In the genomic region with DNA sequence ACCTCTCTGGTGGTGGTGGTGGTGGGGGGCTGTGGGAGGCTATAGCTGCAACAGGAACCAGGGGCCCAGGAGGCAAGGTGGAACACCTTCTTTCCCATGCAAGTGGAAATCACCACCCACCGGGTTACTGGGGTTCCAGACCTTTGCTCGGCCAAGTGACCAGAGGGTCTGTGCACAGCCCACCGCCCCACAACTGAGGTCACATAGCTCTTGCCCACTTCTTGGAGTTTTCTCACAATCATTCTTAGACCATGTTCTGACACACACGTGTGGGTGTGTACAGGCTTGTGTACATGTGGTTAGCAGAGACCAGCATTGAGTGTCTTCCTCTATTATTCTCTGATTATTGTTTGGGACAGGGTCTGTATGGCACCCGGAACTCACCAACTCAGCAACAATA, we compare ENCODE assay signal across 18 mouse cellular contexts. TPM values are rescaled to one million over a fixed set of nuclear protein-coding genes. Genes with fewer than 3 reads are reported as not detected.
DNase-seq lines count a peak whose midpoint lies in the region; ATAC-seq lines count a peak whose summit lies in the region.
"Had no signal": no experiment of that assay in that cellular context is flagged by ENCODE, and none has a peak within 500 bp of the region (broad histone marks: within the 10 kb centered on the region; RNA-seq: fewer than 3 reads in every experiment).

No protein-coding gene starts in this region.

- H3K4me1 ChIP-seq in liver, embryonic 11.5 days (replicated peaks; ENCODE audit: control insufficient read depth, insufficient read depth, low read length): no peaks in the 10 kb centered on the region; the same call in 1 of the 2 replicates
- H3K4me1 ChIP-seq in midbrain, embryonic 11.5 days (ENCODE audit: control insufficient read depth, insufficient read depth, low read length): no peaks in the 10 kb centered on the region
- H3K4me1 ChIP-seq in midbrain, embryonic 13.5 days (replicated peaks): peaks cover 6% of the 10 kb centered on the region
- H3K4me1 ChIP-seq in liver, embryonic 13.5 days (replicated peaks): peaks cover 17% of the 10 kb centered on the region

- 90% methylated on average over 5 of the region's 5 CpGs for WGBS in liver, embryonic 11.5 days
- 91% methylated on average over 5 of the region's 5 CpGs for WGBS in midbrain, embryonic 11.5 days
- 94% methylated on average over 5 of the region's 5 CpGs for WGBS in midbrain, embryonic 13.5 days
- 70% methylated on average over 5 of the region's 5 CpGs for WGBS in liver, embryonic 13.5 days (ENCODE audit: insufficient replicate concordance)

- no peak overlapping the region for H3K4me3 ChIP-seq in liver, embryonic 11.5 days (ENCODE audit: low read depth, low read length)
- no peak overlapping the region for H3K4me3 ChIP-seq in midbrain, embryonic 11.5 days (ENCODE audit: low read depth, low read length)
- no peak overlapping the region for H3K4me3 ChIP-seq in midbrain, embryonic 13.5 days (replicated peaks)
- no peak overlapping the region for H3K4me3 ChIP-seq in liver, embryonic 13.5 days (replicated peaks)
- H3K4me3 ChIP-seq: embryonic facial prominence, embryonic 15.5 days; heart, embryonic 12.5 days; heart, embryonic 15.5 days had no signal

- no peaks in the 10 kb centered on the region for H3K36me3 ChIP-seq in liver, embryonic 11.5 days (ENCODE audit: control insufficient read depth, insufficient read depth, low read length)
- no peaks in the 10 kb centered on the region for H3K36me3 ChIP-seq in midbrain, embryonic 11.5 days (ENCODE audit: control insufficient read depth, insufficient read depth, low read length)
- peaks cover 4% of the 10 kb centered on the region; the same call in 1 of the 2 replicates for H3K36me3 ChIP-seq in midbrain, embryonic 13.5 days
- H3K36me3 ChIP-seq in liver, embryonic 13.5 days: no peaks in the 10 kb centered on the region
- H3K36me3 ChIP-seq: heart, embryonic 12.5 days; heart, embryonic 15.5 days had no signal

- ATAC-seq in liver, embryonic 11.5 days (replicated peaks; ENCODE audit: low FRiP score): no peak
- no peak for ATAC-seq in midbrain, embryonic 11.5 days (ENCODE audit: low FRiP score)
- ATAC-seq in midbrain, embryonic 13.5 days: no peak
- ATAC-seq in liver, embryonic 13.5 days (ENCODE audit: low read depth): no peak
- ATAC-seq in CD4-positive, CD25-positive, alpha-beta regulatory T cell, adult 4 months: no peak
- ATAC-seq: forebrain, embryonic 14.5 days; forebrain, postnatal 0 days; hindbrain, postnatal 0 days; inflammation-experienced regulatory T-cells, adult 6 months had no signal

- no peak overlapping the region for H3K27ac ChIP-seq in liver, embryonic 11.5 days (ENCODE audit: low read depth, low read length)
- H3K27ac ChIP-seq in midbrain, embryonic 11.5 days (ENCODE audit: low read depth, low read length): no peak overlapping the region
- H3K27ac ChIP-seq in midbrain, embryonic 13.5 days: no peak overlapping the region
- no peak overlapping the region for H3K27ac ChIP-seq in liver, embryonic 13.5 days
- H3K27ac ChIP-seq: embryonic facial prominence, embryonic 15.5 days; gastrocnemius, adult 2 months; heart, embryonic 15.5 days; hindbrain, embryonic 14.5 days; hindbrain, postnatal 0 days had no signal

- H3K9ac ChIP-seq in liver, embryonic 11.5 days (ENCODE audit: low read depth, low read length): no peak overlapping the region
- no peak overlapping the region for H3K9ac ChIP-seq in midbrain, embryonic 11.5 days (ENCODE audit: low read length)
- no peak overlapping the region for H3K9ac ChIP-seq in midbrain, embryonic 13.5 days (replicated peaks)
- no peak overlapping the region for H3K9ac ChIP-seq in liver, embryonic 13.5 days
- H3K9ac ChIP-seq: embryonic facial prominence, embryonic 15.5 days; forebrain, postnatal 0 days; heart, embryonic 12.5 days; heart, embryonic 15.5 days; hindbrain, embryonic 14.5 days had no signal

- H3K27me3 ChIP-seq in liver, embryonic 11.5 days (replicated peaks; ENCODE audit: control insufficient read depth, insufficient read depth, low read length): no peaks in the 10 kb centered on the region
- H3K27me3 ChIP-seq in midbrain, embryonic 11.5 days (ENCODE audit: control insufficient read depth, insufficient read depth, low read length): no peaks in the 10 kb centered on the region
- H3K27me3 ChIP-seq in midbrain, embryonic 13.5 days: no peaks in the 10 kb centered on the region
- H3K27me3 ChIP-seq in liver, embryonic 13.5 days: no peaks in the 10 kb centered on the region
- H3K27me3 ChIP-seq: embryonic facial prominence, embryonic 15.5 days had no signal

- H3K9me3 ChIP-seq in liver, embryonic 11.5 days (ENCODE audit: control insufficient read depth, low read length): no peaks in the 10 kb centered on the region
- no peaks in the 10 kb centered on the region for H3K9me3 ChIP-seq in midbrain, embryonic 11.5 days (ENCODE audit: control insufficient read depth, low read length)
- H3K9me3 ChIP-seq in midbrain, embryonic 13.5 days: no peaks in the 10 kb centered on the region
- H3K9me3 ChIP-seq in liver, embryonic 13.5 days (replicated peaks): no peaks in the 10 kb centered on the region
- H3K9me3 ChIP-seq: embryonic facial prominence, embryonic 15.5 days; heart, embryonic 12.5 days; heart, embryonic 15.5 days had no signal

- DNase-seq in liver, embryonic 11.5 days (ENCODE audit: low spot score): no peak
- DNase-seq in liver: no peak
- peak; percentile 81 for DNase-seq in midbrain, embryonic 11.5 days (ENCODE audit: low spot score, missing footprints)
- DNase-seq in liver, embryonic 13.5 days: no peak
- DNase-seq: cerebellum, adult 11-12 months; cerebellum, adult 8-10 months; forebrain, postnatal 0 days had no signal

- peak overlapping the region; percentile 47 for H3K4me2 ChIP-seq in liver, embryonic 11.5 days
- no peak overlapping the region for H3K4me2 ChIP-seq in midbrain, embryonic 11.5 days
- no peak overlapping the region for H3K4me2 ChIP-seq in midbrain, embryonic 13.5 days (replicated peaks)
- 0 out of 2 replicates have a peak overlapping the region, but pooled peaks have one; percentile 16 for H3K4me2 ChIP-seq in liver, embryonic 13.5 days
- H3K4me2 ChIP-seq: embryonic facial prominence, embryonic 15.5 days had no signal

RNA-seq across cellular contexts. Expression of gene Tmem126a, which starts 4.4 kb away (rescaled TPM):
- 93.6 and 96.2 TPM in 2 replicates for polyA plus RNA-seq in liver, embryonic 11.5 days (2014; fragmentation: Nextera tagmentation; extraction: Ambion mirVana)
- 116 and 123 TPM in 2 replicates for polyA plus RNA-seq in midbrain, embryonic 11.5 days (2014; fragmentation: Nextera tagmentation; extraction: Ambion mirVana)
- polyA plus RNA-seq in midbrain, embryonic 13.5 days (2015; fragmentation: Nextera tagmentation; extraction: Ambion mirVana): 134 and 140 TPM in 2 replicates
- polyA plus RNA-seq in liver, embryonic 13.5 days (2015; fragmentation: Nextera tagmentation; extraction: Ambion mirVana): 62.5 and 65.8 TPM in 2 replicates
- 10 to 100 TPM; 67.2 to 77.1 TPM for polyA plus RNA-seq in CD4-positive, CD25-positive, alpha-beta regulatory T cell, adult 4 months (2017; shearing (Covaris generic))

RNA-seq across cellular contexts. Expression of gene Tmem126b, which starts 14.4 kb away (rescaled TPM):
- polyA plus RNA-seq in liver, embryonic 11.5 days (2014; fragmentation: Nextera tagmentation; extraction: Ambion mirVana): 22.9 and 24.7 TPM in 2 replicates
- 46.9 and 48.2 TPM in 2 replicates for polyA plus RNA-seq in midbrain, embryonic 11.5 days (2014; fragmentation: Nextera tagmentation; extraction: Ambion mirVana)
- 46.4 and 46.7 TPM in 2 replicates for polyA plus RNA-seq in midbrain, embryonic 13.5 days (2015; fragmentation: Nextera tagmentation; extraction: Ambion mirVana)
- polyA plus RNA-seq in liver, embryonic 13.5 days (2015; fragmentation: Nextera tagmentation; extraction: Ambion mirVana): 12.4 and 14.5 TPM in 2 replicates
- polyA plus RNA-seq in CD4-positive, CD25-positive, alpha-beta regulatory T cell, adult 4 months (2017; shearing (Covaris generic)): 10 to 100 TPM; 40.1 to 42.2 TPM

RNA-seq across cellular contexts. Expression of gene Dlg2, which starts 15.0 kb away (rescaled TPM):
- polyA plus RNA-seq in liver, embryonic 11.5 days (2014; fragmentation: Nextera tagmentation; extraction: Ambion mirVana): 0.96 and 1.6 TPM in 2 replicates
- 1.8 and 2.5 TPM in 2 replicates for polyA plus RNA-seq in midbrain, embryonic 11.5 days (2014; fragmentation: Nextera tagmentation; extraction: Ambion mirVana)
- polyA plus RNA-seq in midbrain, embryonic 13.5 days (2015; fragmentation: Nextera tagmentation; extraction: Ambion mirVana): 13.0 and 13.9 TPM in 2 replicates
- polyA plus RNA-seq in liver, embryonic 13.5 days (2015; fragmentation: Nextera tagmentation; extraction: Ambion mirVana): 0.52 and 0.65 TPM in 2 replicates
- under 1 TPM; 0.50 to 0.86 TPM for polyA plus RNA-seq in CD4-positive, CD25-positive, alpha-beta regulatory T cell, adult 4 months (2017; shearing (Covaris generic))

RNA-seq across cellular contexts. Expression of gene Crebzf, which starts 18.9 kb away (rescaled TPM):
- polyA plus RNA-seq in liver, embryonic 11.5 days (2014; fragmentation: Nextera tagmentation; extraction: Ambion mirVana): 28.0 and 33.6 TPM in 2 replicates
- 49.9 and 52.3 TPM in 2 replicates for polyA plus RNA-seq in midbrain, embryonic 11.5 days (2014; fragmentation: Nextera tagmentation; extraction: Ambion mirVana)
- polyA plus RNA-seq in midbrain, embryonic 13.5 days (2015; fragmentation: Nextera tagmentation; extraction: Ambion mirVana): 34.1 and 39.5 TPM in 2 replicates
- 13.7 and 13.8 TPM in 2 replicates for polyA plus RNA-seq in liver, embryonic 13.5 days (2015; fragmentation: Nextera tagmentation; extraction: Ambion mirVana)
- 10 to 100 TPM; 13.7 to 29.0 TPM for polyA plus RNA-seq in CD4-positive, CD25-positive, alpha-beta regulatory T cell, adult 4 months (2017; shearing (Covaris generic))

RNA-seq across cellular contexts. Expression of gene Ccdc89, which starts 35.1 kb away (rescaled TPM):
- polyA plus RNA-seq in liver, embryonic 11.5 days (2014; fragmentation: Nextera tagmentation; extraction: Ambion mirVana): 0.74 TPM in 2 replicates
- polyA plus RNA-seq in midbrain, embryonic 11.5 days (2014; fragmentation: Nextera tagmentation; extraction: Ambion mirVana): 3.6 and 3.9 TPM in 2 replicates
- 2.8 and 2.9 TPM in 2 replicates for polyA plus RNA-seq in midbrain, embryonic 13.5 days (2015; fragmentation: Nextera tagmentation; extraction: Ambion mirVana)
- 0.15 and 0.30 TPM in 2 replicates for polyA plus RNA-seq in liver, embryonic 13.5 days (2015; fragmentation: Nextera tagmentation; extraction: Ambion mirVana)
- not detected for polyA plus RNA-seq in CD4-positive, CD25-positive, alpha-beta regulatory T cell, adult 4 months (2017; shearing (Covaris generic))
- polyA plus RNA-seq: adrenal gland, adult 2 months; inflammation-experienced regulatory T-cells, adult 6 months had no signal

Comparison
In these comparisons a context has a peak if more than half of its experiments do, and no peak if none do; other contexts are left out.
1. H3K4me2 ChIP-seq: peak in liver, embryonic 11.5 days (single experiment) and liver, embryonic 13.5 days (single experiment); none in midbrain, embryonic 11.5 days (single experiment) and midbrain, embryonic 13.5 days (single experiment).